Mouse (Mus musculus) retina, adult 2 months (tissue): ENCODE results near the gene Ptk7.

Source experiments
- DNase-seq: peaks from one replicate; pipeline ENCODE4 v3.0.0-alpha.2; 2012; ENCODE audit warnings: low read depth, low spot score

Gene Ptk7

DNA sequence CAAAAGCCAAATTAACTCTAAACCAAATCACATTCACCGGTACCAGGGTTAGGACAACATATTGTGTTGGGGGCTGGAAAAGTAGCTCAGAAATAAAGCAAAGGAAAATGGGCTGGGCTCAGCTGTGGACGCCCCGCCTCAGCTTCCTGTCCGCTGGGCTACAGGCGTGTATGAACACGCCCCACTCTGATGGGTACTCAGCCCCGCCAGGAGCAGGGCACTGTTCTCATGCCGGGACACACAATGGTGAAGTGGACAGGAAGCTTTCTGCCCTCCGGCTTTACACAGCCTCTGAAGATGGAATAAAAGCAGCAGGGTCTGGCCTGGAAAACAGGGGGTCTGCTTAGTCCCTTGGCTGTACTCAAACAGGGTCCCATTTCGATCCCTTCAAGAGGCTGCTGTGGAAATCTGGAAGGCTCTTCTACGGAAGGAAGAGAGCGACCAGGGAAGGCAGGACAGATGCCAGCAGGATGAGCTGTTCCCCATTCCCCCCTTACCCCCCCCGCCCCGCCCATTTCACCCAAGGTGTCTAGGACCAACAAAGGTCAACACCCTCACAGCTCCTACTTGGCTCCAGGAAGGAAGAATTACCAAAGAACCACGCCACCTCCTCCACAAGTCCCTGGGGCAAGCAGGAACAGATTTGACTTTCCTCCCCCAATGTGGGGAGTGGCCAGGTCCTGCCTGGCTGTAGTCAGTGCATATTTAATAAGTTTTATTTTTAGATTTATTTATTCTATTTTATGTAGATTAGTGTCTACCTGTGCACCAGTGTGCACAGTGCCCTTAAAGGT is 19.4 kb downstream of the Ptk7 start:
- DNase-seq, result no peak

DNA sequence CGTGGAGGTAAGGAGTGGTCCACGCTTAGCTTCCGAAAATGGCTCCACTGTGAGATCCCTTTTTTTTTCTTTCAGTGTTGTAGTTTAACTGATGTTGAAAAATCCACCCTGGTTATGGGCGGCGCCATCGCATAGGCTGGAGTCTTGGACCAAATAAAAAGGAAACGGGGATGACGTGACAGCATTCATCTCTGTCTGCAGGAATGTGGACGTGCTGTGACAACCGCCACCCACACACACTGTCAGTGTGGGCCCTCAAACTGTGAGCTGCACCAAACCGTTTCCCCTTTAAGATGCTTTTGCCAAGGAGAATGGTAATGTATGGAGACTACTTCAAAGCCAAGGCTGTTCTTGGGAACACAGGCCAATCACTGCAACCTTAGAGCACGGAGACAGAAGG is 23.3 kb downstream of the Ptk7 start:
- no peak for DNase-seq

DNA sequence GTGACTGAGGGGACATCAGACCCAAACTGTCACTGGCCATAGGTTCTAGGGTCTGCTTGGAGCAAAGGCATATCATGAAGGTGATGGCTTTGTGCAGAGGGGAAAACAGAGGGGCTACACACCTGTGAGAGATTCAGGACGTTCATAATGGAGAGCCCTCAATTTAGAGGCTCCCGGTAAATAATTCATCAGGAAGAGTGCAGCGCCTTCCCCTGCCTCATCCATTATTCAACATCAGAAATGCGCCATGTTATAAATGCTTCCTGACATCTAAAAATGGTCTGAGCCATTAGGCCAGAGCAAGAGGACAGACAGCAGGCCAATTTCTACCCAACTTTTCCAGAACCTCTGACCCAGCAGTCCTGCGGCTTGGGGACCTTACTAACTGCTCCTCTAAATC is 24.2 kb downstream of the Ptk7 start:
- DNase-seq, result no peak

DNA sequence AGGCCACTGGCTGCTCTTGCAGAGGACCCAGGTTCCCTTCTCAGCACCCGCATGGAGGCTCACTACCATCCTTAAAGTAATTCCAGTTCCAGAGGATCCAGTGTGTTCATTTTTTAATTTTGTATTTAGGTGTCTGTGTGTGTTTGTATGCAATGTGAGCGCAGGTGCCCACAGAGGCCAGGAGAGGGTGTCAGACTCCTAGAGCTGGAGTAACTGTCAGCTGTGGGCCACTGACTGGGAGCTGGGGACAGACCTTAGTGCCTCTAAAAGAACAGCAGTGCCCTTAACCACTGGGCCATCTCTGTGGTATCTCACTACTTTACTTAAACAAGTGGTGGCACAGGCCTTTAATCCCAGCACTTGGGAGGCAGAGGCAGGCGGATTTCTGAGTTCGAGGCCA is 26.1 kb downstream of the Ptk7 start:
- no peak for DNase-seq

DNA sequence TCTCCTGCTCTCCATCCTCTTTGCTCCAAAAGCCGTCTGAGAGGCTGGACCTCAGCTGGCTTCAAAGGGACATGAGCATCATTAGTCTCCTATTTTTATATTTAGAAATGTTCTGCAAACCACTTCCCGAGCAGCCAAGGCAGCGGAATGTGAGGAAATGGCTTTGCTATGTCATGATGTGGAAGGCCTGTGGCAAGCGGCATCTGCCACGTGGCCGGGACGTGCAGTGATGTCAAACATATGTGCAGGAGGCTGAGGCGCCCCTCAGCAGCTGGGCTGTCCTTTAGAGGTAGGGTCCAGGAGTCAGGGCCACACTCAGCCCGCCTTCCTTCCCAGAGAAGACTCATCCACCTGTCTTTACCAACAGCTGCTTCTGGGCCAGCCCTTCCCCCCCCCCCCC is 27.1 kb downstream of the Ptk7 start:
- DNase-seq, result no peak

GRCm38 (mm10) chr17:46600569-46600968 is 28.7 kb downstream of the Ptk7 start:
- DNase-seq, result no peak

DNA sequence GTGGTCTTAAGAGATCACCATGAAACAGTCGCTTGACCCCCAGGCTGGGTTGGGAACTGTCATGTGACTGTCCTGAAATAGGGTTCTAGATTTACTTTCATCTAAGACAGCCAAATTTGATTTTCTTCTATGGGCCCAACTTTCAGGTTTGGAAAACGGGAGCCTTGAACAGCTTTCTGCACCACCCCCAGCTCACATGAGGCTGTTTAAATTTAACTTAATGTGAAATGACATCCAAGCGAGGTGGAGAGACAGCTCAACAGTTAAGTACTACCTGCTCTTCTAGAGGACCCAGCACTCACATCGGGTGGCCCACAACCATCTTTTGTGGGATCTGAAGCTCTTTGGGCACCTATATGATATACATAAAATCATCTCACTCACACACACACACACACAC is 30.3 kb downstream of the Ptk7 start:
- no peak for DNase-seq

GRCm38 (mm10) chr17:46597956-46598355 is 31.3 kb downstream of the Ptk7 start:
- no peak for DNase-seq

- no peak for DNase-seq
These were observed 34.0 kb downstream of the Ptk7 start for GRCm38 (mm10) chr17:46595336-46595735.

GRCm38 (mm10) chr17:46594606-46595005 is 34.7 kb downstream of the Ptk7 start:
- no peak for DNase-seq

DNA sequence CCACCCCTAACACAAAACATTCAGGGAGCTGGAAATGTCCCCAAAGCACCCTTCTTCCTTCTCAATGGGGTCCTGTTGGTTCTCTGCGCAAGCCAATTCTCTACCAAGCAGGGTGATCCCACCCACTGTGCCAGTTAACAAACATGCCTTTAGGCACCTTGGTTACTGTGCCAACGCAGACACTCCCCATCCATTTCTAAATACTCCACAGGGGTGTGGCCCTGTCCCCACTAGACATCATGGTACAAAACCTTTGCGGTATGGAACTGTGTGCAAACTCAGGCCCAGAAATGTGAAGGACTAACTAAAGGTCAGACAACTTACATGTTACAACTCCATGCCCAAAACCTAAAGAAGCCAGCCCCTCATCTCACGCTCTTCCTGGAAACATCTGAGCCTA is 36.2 kb downstream of the Ptk7 start:
- no peak for DNase-seq

DNA sequence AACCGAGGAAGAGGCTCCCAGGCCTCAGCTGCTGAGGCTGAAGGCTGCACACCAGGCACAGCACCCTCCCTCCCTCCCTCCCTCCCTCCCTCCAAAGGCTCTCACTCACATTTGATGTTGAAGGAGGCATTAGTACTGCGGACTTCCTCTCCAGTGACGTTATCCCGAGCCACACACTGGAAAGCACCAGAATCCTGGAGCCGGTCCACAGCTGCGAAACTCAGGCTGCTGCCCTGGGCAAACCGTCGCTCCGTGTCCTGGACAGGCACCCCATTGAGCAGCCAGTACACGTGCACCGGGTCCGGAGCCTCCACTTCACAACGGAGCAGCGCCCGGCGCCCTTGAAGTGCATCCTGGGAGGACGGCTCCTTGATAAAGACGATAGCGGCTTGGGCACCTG is 37.9 kb downstream of the Ptk7 start:
- DNase-seq, result no peak

DNA sequence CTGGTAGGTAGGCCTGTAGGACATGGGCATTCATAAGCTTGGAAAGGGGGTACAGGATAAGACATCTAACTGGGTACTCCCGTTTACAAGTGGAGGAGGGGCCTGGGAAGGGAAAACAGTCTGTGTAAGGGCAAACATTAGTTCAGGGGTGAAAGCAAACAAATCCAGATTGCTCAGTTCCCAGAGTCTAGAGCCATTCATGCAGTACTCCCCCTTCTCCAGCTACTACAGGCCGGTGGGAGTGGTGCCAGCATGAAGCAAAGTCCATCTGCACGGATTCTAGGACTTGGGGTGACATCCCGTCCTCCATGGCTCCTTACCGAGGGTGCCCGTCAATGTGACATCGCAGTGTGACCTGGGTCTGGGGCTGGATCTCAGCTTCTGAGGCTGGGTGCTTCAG is 38.9 kb downstream of the Ptk7 start:
- no peak for DNase-seq

GRCm38 (mm10) chr17:46589635-46590314 is 39.5 kb downstream of the Ptk7 start:
- DNase-seq, result no peak

- DNase-seq, result no peak
These were observed 40.4 kb downstream of the Ptk7 start for GRCm38 (mm10) chr17:46588913-46589312.

DNA sequence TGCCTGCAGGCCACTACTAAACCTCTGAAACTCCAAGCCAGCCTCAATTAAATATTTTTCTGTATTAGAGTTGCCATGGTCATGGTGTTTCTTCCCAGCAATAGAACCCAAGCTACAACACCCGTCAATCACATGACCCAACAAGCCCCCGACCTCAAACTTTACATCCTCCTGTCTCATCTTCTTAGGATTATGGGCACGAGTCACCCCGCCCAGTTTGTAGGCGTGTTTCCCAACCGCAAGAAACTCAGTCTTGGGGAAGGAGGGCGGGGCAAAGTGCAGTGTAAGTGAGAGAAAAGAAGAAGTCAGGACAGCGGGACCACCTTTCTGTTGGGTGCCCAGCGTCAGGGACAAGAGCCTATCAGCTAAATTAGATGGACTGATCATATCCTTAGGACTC is 41.1 kb downstream of the Ptk7 start:
- no peak for DNase-seq

DNA sequence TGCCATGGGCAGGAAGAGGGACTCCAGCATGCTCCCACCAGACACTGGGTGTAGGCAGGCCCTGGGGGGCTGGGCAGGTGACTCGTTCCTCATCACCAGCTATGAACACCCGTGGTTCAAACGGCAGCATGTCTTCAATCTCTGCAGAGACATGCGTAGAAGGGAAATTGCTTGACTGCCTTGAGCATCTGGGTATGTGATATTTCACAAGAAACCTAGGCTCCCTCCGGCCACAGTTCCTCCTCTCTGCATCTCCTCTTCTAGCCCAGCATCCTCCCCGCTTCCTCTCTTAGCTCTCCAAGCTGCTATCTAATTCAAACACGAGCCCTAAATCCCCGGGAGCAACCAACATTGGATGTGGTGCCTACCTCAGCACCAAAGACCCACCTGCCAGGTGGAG is 43.0 kb downstream of the Ptk7 start:
- no peak for DNase-seq

DNA sequence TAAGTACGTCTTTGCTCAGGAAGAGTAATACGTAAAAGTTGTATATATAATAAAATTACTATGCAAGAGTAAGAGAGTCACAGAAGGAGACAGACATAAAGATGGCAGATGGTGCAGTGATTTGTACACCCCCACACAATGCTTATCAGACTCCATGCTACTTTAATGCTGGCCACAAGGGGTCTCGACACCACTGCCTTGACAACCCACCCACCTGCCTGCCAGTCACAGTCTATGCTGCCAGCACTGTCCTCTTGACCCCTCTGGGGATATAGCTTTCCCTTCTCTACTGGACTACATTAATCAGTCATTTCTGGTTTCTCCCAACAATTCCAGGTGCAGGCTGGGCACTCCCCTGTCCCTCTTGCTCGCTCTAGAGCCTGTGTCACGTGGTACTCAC is 50.7 kb downstream of the Ptk7 start:
- no peak for DNase-seq

- DNase-seq, result no peak
These were observed 53.2 kb downstream of the Ptk7 start for GRCm38 (mm10) chr17:46576070-46576469.

GRCm38 (mm10) chr17:46574535-46574934 is 54.8 kb downstream of the Ptk7 start:
- DNase-seq, result no peak

- no peak for DNase-seq
These were observed 58.3 kb downstream of the Ptk7 start for GRCm38 (mm10) chr17:46571005-46571404.

DNA sequence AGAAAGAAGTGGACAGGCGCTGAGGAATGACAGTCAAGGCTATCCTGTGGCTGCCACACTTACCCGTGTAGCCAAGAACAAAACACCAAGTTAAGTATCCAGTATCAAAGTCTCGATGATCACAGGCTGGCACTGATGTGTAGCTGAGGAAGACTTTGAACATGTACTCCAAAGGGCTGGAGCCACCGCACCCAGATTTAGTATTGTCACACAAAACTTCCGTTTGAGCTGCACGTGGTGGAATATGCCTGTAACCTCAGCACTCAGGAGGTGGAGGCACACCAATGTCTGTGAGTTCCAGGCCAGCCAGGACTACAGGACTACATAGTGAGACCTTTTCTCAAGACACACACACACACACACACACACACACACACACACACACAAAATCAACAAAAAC is 70.2 kb downstream of the Ptk7 start:
- DNase-seq, result no peak

DNA sequence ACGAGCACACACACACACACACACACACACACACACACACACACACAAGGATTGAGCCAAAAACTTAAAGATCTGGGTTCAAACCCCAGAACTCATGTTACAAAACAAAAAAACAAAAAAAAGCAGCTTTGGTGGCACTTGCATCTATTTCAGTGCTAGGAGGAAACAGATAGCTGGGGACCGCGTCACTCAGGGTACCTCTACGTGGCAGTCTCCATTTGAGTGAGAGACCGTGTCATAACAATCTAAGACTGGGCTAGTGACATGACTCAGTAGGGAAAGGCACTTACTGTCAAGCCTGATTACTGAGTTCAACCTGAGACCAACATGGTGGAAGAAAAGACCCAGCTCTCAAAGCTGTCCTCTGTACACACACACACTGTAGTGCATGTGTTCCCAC is 71.2 kb downstream of the Ptk7 start:
- no peak for DNase-seq
